Mouse (Mus musculus) right cerebral cortex, adult 18-20 months (tissue): ENCODE data around the gene Hpcal4.

ENCODE experiments used
- DNase-seq: peaks from one replicate; pipeline ENCODE4 v3.0.0; 2022; ENCODE audit warnings: mixed read lengths

Hpcal4 gene

DNA sequence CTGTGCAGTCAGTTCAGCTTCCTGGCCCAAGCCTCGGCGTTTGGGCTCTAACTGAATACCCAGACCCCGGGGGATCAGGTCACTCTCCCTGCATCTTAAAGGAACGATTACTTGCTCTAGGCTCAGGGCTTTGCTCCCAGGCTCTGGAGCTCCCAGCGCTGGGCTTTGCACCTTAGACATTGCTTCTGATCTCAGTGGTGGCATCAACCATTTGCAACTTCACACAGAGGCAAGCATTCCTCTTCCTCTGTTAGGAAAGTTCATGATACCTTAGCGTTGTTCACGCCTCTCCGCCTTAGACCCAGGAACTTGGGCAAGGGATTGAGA lies 19.0 kb downstream of the Hpcal4 start:
- DNase-seq: no peak

DNA sequence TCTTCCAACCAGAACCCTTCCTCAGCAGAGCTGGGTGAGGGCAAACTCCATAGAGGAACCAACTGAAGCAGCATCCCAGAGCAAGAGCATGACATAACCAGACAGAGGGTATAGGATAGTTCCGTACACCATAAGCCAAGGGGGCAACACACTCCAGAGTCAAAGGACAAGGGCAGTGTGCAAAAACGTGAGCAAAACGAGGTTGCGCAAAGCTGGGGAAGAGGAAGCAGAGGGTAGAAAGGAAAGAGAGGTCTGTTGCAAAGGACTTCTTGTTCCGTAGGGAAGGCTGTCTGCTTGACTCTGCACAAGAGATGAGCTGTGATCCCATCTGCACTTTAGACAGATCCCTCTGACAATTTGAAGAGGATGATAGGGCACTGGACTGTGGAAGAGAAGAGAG lies 24.3 kb downstream of the Hpcal4 start:
- no peak for DNase-seq

DNA sequence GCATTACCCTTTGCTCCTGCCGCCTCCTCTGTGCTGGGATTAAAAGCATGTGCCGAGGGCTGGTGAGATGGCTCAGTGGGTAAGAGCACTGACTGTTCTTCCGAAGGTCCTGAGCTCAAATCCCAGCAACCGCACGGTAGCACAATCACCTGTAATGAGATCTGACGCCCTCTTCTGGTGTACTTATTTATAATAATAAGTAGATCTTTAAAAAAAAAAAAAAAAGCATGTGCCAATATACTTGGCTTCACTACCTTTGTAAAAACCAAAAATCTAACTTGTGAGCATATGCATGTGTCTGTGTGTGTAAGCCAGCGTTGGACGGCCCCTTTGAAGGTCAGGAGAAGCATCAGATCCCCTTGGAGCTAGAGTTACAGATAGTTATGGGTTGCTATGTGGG lies 28.0 kb downstream of the Hpcal4 start:
- DNase-seq: no peak

DNA sequence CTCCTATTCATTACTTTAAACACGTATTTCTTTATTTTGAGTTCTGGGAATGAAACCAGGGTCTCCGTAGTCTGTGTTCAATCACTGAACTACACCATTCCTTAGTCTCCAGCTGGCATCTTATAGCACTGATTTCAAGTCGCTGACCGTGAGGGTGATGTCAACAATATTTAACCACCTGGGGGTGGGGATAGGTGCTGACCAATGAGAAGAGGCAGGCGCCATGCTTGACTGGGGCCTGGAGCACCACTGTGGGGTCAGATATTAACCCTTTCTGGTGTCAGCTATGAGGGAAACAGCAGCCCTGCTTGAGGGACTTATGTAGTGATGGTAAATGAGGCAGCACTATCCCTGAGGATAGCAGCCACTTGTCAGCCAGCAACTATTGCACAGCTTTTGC lies 28.4 kb downstream of the Hpcal4 start:
- no peak for DNase-seq

DNA sequence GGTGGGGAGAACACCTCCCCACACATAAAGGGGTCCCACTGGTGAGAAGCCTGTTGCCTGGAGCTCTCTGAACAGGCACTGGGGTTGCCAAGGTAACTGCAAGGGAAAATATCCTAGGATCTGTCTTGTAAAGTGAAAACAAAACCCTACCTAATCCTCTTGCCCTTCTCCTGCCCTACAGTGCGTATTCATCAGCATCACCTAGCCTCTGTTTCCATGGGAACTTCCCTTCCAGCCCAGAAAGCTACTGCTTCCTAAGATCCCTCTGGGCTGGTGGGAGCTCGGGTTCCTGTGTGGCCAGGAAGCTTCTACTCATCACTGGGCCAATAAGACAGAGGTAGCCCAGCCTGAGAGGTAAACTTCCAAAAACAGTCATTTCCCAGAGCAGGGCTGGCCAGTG lies 29.3 kb downstream of the Hpcal4 start:
- no peak for DNase-seq

DNA sequence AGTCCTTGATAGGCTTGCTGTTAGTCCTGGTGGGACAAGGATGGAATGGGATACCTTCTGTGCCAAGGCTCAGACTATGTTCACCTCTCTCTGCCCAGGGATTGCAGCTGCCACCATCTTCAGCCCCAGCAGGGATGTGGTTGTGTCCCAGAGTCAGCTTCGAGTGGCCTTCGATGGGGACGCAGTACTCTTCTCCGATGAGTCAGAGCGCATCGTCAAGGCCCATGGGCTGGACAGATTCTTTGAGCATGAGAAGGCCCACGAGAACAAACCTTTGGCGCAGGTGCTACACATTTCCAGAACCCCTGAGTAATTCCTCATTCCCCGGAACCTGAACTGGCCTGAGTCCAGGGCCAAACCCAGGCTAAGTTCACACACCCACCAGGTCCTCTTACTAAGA lies 30.9 kb downstream of the Hpcal4 start:
- no peak for DNase-seq

DNA sequence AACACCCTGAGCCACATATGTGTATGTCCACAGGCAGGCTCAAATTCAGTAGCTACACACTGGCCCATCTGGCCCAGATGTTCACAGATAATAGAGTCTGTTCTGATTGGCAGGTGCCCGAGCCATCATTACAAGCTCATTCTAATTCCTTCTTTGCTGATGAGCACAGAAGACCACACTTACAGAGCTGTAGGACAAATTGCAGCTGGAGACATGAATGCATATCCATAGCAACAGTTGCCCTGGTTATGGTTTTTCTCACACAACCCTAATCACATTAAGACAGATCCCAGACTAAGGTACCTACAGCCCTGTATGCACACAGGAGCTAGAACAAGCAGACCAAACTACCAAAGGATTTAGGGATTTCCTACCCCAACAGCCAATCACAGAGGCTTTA lies 32.3 kb downstream of the Hpcal4 start:
- no peak for DNase-seq

DNA sequence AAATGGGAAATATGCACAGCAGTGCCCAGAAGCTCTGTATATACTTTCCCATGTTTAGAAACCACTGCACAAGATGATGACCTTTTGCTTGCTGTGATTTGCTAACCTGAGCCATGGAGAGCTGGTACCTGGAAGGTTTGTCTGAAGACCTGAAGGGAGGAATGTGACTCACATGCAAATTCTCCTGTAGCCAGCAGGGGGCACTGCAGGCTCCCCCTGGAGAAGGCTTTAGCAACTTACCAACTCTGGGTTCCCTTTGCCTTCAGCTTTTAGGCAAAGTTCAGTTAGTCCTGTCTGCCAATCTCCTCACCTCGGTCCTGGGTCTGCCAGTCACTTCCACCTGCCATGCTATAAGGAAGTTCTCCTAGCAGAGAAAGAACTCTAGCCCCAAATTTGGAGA lies 33.8 kb downstream of the Hpcal4 start:
- DNase-seq: peak; percentile 59

DNA sequence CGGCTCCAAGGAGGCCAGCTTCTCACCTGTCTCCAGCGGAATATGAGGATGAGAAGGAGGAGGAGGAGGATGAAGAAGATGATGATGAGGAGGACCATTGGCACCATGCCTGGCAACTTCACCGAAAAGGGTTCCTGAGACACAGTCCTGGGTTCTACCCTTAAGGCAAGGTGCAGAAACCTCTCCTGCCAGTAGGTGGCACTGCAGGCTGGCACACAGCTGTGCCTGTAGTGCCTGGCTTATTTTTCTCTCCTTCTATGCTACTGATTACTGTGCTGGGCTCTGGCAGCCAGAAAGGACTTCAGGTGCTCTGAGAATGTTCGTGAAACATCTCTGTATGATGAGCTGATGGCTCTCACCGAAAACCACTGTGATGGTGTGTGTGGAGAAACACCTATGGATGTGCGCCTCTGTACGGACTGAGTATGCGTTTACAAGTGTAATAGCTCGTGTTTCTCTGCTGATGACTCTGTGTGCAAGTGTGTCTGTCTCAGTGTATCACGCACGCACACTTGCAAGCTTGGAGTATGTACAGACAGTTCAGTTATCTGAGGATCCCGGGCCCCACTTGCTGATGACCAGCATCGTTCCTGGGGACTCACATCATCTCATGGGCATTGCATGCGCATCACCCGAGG lies 36.8 kb downstream of the Hpcal4 start:
- DNase-seq: peak; percentile 66

DNA sequence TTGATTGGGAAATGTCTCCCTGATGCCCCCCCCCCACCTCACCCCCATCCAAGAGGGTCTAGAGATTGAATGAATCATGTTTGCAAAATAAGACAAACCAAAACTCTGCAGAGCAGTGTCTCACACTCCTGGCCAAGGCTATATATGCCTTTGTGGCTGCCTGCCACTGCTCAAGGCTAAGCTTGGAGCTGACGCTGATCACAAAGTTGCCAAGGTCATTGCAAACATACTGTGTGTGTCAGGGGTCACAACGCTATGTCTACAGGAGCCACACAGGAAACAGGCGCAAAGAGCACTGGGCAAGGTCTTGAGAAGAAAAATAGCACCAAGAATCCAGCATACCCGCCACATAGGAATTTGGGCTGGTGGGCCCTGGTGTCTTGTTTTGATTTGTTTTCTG lies 37.6 kb downstream of the Hpcal4 start:
- DNase-seq: no peak

DNA sequence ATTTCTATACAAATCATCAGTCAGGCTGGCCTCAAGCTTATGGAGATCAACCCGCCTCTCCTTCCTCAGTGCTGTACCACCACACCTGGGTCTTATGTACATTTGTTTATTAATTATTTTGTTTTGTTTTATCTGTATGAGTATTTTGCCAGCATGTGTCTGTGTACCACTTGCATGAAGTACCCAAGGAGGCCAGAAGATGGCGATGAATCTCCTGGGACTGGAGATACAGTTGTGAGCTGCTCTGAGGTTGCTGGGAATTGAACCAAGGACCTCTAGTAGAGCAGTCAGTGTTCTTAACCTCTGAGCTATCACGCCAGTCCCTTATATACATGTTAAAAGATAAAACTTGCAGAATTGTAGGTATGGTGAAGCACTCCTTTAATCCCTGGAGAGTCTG lies 40.3 kb downstream of the Hpcal4 start:
- DNase-seq: no peak

DNA sequence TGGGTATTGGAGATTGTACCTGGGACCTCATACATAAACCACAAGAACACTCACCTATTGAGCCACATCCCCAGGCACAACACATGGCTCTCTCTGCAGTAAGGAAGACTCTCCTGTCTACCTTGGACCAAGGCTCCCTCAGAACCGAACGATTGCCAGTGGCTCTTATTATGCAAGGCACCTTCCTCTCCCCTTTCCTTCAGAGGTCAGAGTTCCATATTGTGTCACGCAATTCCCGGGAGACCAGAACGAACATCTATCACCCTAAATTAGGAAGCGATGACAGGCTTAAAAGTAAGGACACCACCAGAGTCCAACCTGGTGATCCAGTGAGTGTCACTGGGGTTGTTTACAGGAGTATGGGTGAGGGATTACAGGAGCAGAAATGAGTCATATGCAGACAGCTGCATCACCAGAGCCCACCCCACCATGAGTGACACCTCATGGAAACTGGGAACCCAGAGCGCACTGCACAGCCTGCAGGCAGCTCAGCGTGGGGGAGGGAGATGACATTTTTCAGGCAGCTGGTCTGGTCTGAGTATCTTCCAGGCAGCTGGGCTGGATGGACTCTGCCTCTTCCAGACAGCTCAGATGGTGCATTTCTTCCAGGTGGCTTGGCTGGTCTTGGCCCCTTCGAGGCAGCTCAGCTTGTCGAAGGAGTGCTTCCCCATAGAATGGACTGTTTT lies 42.8 kb downstream of the Hpcal4 start:
- DNase-seq: no peak

DNA sequence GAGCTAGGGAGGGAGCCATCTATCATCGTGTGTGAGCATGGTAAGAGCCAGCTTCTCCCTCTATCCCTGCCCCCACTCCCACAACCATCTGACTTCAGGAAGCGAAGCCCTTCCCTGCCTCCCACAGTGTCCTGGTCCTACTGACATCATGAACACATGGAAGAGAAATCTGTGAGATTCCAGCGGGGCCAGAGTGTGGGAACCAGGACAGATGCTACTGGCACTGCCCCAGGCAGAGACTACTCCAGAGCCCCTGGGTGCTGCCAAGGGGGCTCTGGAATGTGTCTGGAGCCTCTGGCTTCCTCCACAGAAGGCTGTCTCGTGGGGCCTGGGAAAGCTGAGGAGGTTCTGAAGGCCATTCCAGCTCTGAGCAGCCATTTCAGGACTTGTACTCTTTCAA lies 44.7 kb downstream of the Hpcal4 start:
- no peak for DNase-seq

DNA sequence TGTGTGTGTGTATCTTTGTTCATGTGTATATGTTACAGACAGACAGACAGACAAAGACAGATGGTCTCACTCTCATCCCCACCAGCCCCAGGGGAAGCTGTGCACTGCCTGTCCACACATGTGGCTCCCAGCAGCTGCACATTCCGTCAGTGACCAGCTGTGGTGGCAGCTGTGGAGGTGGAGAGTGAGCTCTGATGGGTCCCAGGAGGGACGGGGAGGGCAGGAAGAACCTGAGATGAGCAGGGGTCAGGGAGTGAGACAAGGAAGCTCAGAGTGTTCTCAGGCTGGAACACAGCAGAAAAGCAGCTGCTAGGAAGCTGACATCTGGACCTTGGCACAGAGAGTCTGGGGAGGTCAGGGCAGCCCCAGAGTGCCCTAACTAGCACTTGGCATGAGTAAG lies 45.2 kb downstream of the Hpcal4 start:
- DNase-seq: no peak

DNA sequence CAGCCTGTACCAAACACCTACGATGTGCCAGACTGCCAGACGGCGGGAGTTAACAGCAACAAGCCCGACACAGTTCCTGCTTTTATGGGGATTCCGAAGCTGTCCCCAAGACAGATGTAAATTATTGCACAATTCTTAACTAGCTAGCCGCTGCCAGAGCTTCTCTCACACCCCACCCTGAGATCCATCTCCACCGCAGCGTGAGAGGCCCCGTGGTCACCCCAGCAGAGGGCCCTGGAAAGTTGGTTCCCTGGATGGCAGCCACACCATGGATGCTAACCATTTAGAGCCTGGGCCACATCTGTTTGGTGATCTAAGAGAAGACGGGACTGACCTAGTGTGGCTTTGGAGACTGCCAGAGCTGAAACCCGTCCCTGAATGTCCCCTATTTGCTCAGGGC lies 46.1 kb downstream of the Hpcal4 start:
- no peak for DNase-seq

DNA sequence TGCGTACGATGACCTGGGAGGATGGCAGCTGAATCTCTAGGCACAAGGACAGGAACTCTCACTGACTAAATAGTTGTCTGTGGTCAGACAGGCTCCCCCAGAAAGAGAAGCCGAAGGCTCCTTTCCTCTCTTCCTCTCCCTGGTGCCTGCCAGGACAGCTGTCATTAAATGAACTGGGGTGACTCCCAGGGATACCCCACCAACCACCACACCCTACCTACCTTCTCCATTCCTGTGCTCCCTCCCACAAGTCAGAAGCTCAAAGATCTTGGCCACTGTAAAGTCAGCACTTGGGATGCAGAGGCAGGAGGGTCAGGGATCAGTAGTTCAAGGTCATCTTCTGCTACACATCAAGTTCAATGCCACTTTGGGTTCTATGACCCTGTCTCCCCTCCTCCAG lies 49.8 kb downstream of the Hpcal4 start:
- no peak for DNase-seq

DNA sequence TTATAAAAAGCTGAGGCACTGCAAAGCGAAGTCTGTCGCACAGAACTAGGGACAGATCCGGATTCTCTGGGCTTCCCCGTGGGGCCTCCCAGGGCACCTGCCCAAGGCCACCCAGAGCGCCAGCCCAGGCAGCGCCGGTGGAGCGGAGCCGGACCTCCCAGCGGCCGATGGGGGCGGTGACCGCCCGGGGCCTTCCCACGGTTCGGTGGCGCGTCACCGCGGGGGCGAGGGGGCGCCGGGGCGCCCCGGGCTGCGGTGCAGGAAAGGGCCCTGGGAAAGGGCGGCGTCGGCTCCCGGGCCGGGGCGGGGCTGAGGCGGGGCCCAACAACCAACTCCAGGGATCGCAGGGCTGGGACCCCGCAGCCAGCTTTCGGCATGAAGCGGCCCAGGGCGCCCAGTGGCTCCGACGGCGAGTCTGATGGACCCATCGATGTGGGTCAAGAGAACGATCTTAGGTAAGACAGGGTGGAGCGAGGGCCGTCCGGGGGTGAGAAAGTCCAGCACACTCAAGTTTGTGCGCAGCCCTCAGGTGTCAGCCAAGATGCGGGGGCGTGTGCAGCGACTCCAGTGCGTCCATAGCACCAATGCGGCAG lies 50.6 kb downstream of the Hpcal4 start, which contains the start of gene Heyl:
TSS of gene Heyl (plus strand) at position 65 of the 593 bp plus-strand sequence.
- DNase-seq: no peak

DNA sequence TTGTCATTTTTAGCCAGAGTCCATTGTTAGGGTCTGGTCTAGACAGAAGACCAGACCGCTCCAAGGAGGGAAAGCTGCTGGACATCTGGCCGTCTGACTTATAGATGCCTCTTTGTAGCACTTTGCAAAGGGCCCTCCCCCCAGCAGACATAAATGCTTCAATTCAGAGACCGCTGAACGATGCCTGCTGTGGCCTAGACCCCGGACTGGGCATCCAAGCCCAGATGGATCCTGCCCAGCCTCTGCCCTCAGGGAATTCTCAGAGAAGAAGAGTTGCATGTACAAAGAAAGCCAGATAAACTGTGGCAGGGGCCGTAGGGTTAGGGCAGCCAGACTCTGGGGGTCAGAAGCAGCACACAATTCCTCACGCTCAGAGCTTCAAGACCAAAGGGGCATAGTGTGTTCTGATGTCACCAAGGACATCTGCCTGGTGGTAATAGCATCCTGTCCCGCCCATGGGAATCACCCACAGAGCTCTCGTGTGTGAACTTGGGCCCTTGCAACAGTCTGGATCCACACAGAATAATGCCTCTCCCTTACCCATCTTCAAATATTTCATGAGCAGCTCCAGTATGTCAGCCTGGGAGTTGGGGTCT lies 52.9 kb downstream of the Hpcal4 start:
- DNase-seq: no peak

DNA sequence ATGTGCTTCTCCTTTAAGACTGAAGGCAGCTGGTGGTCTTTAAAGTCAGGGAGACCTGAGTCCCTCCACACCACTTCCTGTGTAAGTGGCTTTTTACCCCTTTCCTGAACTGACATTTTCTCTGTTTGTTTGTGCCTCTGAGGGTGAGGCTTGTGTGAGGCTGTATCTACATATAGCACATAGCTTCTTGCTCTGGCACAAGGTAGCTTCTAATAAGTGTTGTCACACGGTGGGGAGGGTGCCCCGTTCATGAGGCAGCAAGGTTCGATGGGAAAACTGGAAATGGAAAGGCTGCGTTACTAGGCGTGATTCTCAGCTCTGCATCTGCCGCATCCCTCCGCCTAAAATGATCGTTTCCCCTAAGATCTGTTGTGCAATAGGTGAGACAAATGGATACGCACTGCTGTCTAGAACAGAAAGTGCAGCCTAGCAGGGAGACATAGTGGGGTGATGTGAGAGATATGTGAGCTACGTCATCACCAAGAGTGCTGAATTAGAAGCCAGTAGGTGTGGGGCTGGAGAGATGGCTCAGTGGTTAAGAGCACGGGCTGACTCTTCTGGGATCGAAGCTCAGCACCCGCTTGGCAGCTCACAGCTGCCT lies 53.5 kb downstream of the Hpcal4 start:
- DNase-seq: no peak

DNA sequence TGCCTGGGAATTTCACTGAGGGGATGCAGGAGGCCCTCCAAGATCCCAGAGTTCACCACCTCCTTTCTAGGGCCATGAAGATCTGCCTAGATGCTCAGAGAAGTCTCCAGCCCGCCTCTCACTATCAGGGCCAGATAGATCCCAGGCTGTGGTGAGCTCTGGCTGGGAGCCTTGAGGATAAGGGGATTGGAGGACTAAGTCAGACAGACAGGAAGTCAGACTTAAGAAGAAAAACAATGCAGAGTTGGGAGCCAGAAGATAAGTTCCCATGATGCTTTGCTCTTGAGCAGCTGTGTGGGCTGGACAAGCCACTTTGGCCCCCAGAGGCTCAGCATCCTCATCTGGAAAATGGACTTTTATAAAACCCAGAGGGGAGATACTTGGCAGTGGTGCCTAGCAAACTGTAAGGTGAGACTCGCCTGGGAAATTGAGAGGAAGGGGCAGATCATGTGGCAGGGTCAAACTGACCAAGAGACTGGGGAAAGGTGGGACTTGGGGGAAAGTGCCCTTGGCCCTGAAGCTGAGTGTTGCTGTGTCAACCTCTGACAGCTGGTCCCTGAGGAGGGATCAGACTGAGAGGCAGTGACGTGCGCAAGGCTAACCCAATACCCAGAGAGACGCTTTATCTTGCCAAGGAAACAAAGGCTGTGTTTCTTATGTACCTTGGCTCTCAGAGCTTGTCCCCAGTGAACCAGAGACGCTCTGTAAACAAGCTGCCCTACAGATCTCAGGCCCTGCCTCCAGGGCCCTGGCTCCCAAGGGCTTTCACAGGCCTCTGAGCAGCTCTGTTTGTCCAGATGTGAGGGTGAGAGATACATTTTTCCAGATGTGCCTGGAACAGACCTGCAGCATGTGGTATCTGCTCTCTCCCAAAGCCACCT lies 54.6 kb downstream of the Hpcal4 start:
- no peak for DNase-seq

DNA sequence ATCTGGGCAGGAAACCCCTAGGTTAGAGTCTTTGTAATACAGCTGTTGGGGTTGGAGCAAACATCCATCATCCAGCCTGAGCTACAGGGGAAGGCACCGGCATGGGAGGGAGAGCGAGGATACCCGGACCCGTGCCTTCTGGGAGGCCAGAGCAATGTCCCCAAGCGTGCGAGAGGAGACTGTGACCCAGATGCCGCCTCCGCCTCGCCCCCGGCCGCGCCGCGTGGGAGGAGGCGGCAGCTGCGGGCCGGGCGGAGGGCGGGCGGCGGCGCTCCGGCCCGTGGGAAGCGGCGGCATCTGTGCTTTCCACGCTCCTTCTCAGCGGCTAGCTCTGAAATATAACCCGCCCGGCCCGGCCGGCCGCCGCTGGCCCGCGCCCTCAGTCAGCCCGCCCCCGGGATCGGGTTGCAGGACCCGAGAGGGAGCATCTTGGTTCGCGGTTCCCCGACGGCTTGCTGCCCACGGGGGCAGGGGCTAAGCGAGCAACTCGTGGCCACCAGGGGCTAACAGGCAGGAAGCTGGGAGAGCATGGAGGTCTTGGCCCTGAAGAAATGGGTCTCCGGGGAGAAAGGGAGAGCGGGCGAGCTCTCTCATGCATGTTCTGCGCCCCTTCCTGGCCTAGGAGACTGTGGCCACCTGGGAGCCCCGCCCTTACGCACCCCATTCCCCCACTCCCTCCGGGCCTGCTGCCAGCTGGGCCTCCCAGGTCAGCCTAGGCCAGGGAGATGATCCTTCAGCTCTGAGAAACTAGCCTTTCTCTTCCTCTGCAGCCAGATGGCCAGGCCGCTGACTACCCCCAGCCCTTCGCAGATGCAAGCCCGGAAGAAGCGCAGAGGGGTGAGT lies 56.6 kb downstream of the Hpcal4 start:
- no peak for DNase-seq
